Mouse (Mus musculus): ENCODE results near the gene Endod1. TPM values are rescaled to one million over a fixed set of nuclear protein-coding genes. Genes with fewer than 3 reads are reported as not detected.
A peak's percentile ranks its signal among the peaks of the same experiment; 100 is the strongest.

Gene Endod1
- 7.8 and 9.6 TPM in 2 replicates for polyA plus RNA-seq (2015; fragmentation: Nextera tagmentation; extraction: Ambion mirVana)

GRCm38 (mm10) chr9:14381353-14382055 is at the start of gene Endod1:
TSS of gene Endod1 (minus strand) at chr9:14381507.
- Histone ChIP-seq H3K4me3 (ENCODE audit: low read length) (peak within 1 kb of the TSS; percentile 73), H3K4me2 (ENCODE audit: low read depth, low read length) (peak within 1 kb of the TSS; percentile 72), H3K9me3 (replicated peaks; ENCODE audit: control insufficient read depth, low read length) (no peaks in the 10 kb centered on the region), H3K36me3 (ENCODE audit: control insufficient read depth, insufficient read depth) (no peaks in the 10 kb centered on the region), H3K27ac (ENCODE audit: low read length) (peak within 1 kb of the TSS; percentile 75), H3K27me3 (ENCODE audit: control insufficient read depth, insufficient read depth, low read length) (no peaks in the 10 kb centered on the region), H3K4me1 (ENCODE audit: control insufficient read depth, insufficient read depth, low read length) (peaks cover 9% of the 10 kb centered on the region), H3K9ac (ENCODE audit: low read length) (peak within 1 kb of the TSS; percentile 82)
- ATAC-seq (replicated peaks; ENCODE audit: extremely low read depth, insufficient read depth, low FRiP score): peak; percentile 32
- WGBS: 2% methylated on average over 8 of the region's 8 CpGs

GRCm38 (mm10) chr9:14409153-14409552 is 27.8 kb upstream of the Endod1 start:
- no peak for ATAC-seq (replicated peaks; ENCODE audit: extremely low read depth, insufficient read depth, low FRiP score)
- Histone ChIP-seq H3K4me1 (ENCODE audit: control insufficient read depth, insufficient read depth, low read length) (no peaks in the 10 kb centered on the region), H3K27me3 (ENCODE audit: control insufficient read depth, insufficient read depth, low read length) (no peaks in the 10 kb centered on the region), H3K27ac (ENCODE audit: low read length) (no peak overlapping the region), H3K4me2 (ENCODE audit: low read depth, low read length) (no peak overlapping the region), H3K36me3 (ENCODE audit: control insufficient read depth, insufficient read depth) (no peaks in the 10 kb centered on the region), H3K9ac (ENCODE audit: low read length) (no peak overlapping the region), H3K9me3 (replicated peaks; ENCODE audit: control insufficient read depth, low read length) (no peaks in the 10 kb centered on the region), H3K4me3 (ENCODE audit: low read length) (no peak overlapping the region)
- 81% methylated on average over 5 of the region's 5 CpGs for WGBS

GRCm38 (mm10) chr9:14408044-14408443 is 26.7 kb upstream of the Endod1 start:
- Histone ChIP-seq H3K9ac (ENCODE audit: low read length) (no peak overlapping the region), H3K36me3 (ENCODE audit: control insufficient read depth, insufficient read depth) (no peaks in the 10 kb centered on the region), H3K27ac (ENCODE audit: low read length) (no peak overlapping the region), H3K4me3 (ENCODE audit: low read length) (no peak overlapping the region), H3K4me1 (ENCODE audit: control insufficient read depth, insufficient read depth, low read length) (no peaks in the 10 kb centered on the region), H3K9me3 (replicated peaks; ENCODE audit: control insufficient read depth, low read length) (no peaks in the 10 kb centered on the region), H3K27me3 (ENCODE audit: control insufficient read depth, insufficient read depth, low read length) (no peaks in the 10 kb centered on the region), H3K4me2 (ENCODE audit: low read depth, low read length) (no peak overlapping the region)
- 51% methylated on average over 4 of the region's 4 CpGs for WGBS
- ATAC-seq (replicated peaks; ENCODE audit: extremely low read depth, insufficient read depth, low FRiP score): no peak

- no peak for ATAC-seq (replicated peaks; ENCODE audit: extremely low read depth, insufficient read depth, low FRiP score)
- 63% methylated on average over 1 of the region's 1 CpGs for WGBS
- H3K9ac ChIP-seq (ENCODE audit: low read length): no peak overlapping the region
These were observed 24.7 kb upstream of the Endod1 start for GRCm38 (mm10) chr9:14406056-14406455.

GRCm38 (mm10) chr9:14402099-14402498 is 20.8 kb upstream of the Endod1 start:
- Histone ChIP-seq H3K36me3 (ENCODE audit: control insufficient read depth, insufficient read depth) (no peaks in the 10 kb centered on the region), H3K4me1 (ENCODE audit: control insufficient read depth, insufficient read depth, low read length) (no peaks in the 10 kb centered on the region), H3K27ac (ENCODE audit: low read length) (no peak overlapping the region), H3K9me3 (replicated peaks; ENCODE audit: control insufficient read depth, low read length) (no peaks in the 10 kb centered on the region), H3K27me3 (ENCODE audit: control insufficient read depth, insufficient read depth, low read length) (no peaks in the 10 kb centered on the region), H3K4me2 (ENCODE audit: low read depth, low read length) (no peak overlapping the region), H3K4me3 (ENCODE audit: low read length) (no peak overlapping the region), H3K9ac (ENCODE audit: low read length) (no peak overlapping the region)
- ATAC-seq (replicated peaks; ENCODE audit: extremely low read depth, insufficient read depth, low FRiP score): no peak
- WGBS: 77% methylated on average over 1 of the region's 1 CpGs

More at GRCm38 (mm10) chr9:14406056-14406455, 24.7 kb upstream of the Endod1 start:
- no peaks in the 10 kb centered on the region for H3K27me3 ChIP-seq (ENCODE audit: control insufficient read depth, insufficient read depth, low read length)
- no peak overlapping the region for H3K4me2 ChIP-seq (ENCODE audit: low read depth, low read length)
- no peaks in the 10 kb centered on the region for H3K36me3 ChIP-seq (ENCODE audit: control insufficient read depth, insufficient read depth)
- no peaks in the 10 kb centered on the region for H3K9me3 ChIP-seq (replicated peaks; ENCODE audit: control insufficient read depth, low read length)
- no peaks in the 10 kb centered on the region for H3K4me1 ChIP-seq (ENCODE audit: control insufficient read depth, insufficient read depth, low read length)
- H3K4me3 ChIP-seq (ENCODE audit: low read length): no peak overlapping the region
- H3K27ac ChIP-seq (ENCODE audit: low read length): no peak overlapping the region

- no peak overlapping the region for H3K9ac ChIP-seq (ENCODE audit: low read length)
- no peaks in the 10 kb centered on the region for H3K4me1 ChIP-seq (ENCODE audit: control insufficient read depth, insufficient read depth, low read length)
- ATAC-seq (replicated peaks; ENCODE audit: extremely low read depth, insufficient read depth, low FRiP score): no peak
- H3K4me2 ChIP-seq (ENCODE audit: low read depth, low read length): no peak overlapping the region
- H3K36me3 ChIP-seq (ENCODE audit: control insufficient read depth, insufficient read depth): no peaks in the 10 kb centered on the region
- 90% methylated on average over 5 of the region's 5 CpGs for WGBS
- H3K4me3 ChIP-seq (ENCODE audit: low read length): no peak overlapping the region
- H3K9me3 ChIP-seq (replicated peaks; ENCODE audit: control insufficient read depth, low read length): no peaks in the 10 kb centered on the region
- H3K27ac ChIP-seq (ENCODE audit: low read length): no peak overlapping the region
- no peaks in the 10 kb centered on the region for H3K27me3 ChIP-seq (ENCODE audit: control insufficient read depth, insufficient read depth, low read length)
These were observed 19.1 kb upstream of the Endod1 start for GRCm38 (mm10) chr9:14400392-14400791.

GRCm38 (mm10) chr9:14398946-14399345 is 17.6 kb upstream of the Endod1 start:
- H3K27me3 ChIP-seq (ENCODE audit: control insufficient read depth, insufficient read depth, low read length): no peaks in the 10 kb centered on the region
- no peak overlapping the region for H3K27ac ChIP-seq (ENCODE audit: low read length)
- H3K36me3 ChIP-seq (ENCODE audit: control insufficient read depth, insufficient read depth): no peaks in the 10 kb centered on the region
- WGBS: 67% methylated on average over 1 of the region's 1 CpGs
- H3K9ac ChIP-seq (ENCODE audit: low read length): no peak overlapping the region
- H3K9me3 ChIP-seq (replicated peaks; ENCODE audit: control insufficient read depth, low read length): no peaks in the 10 kb centered on the region
- H3K4me3 ChIP-seq (ENCODE audit: low read length): no peak overlapping the region
- H3K4me1 ChIP-seq (ENCODE audit: control insufficient read depth, insufficient read depth, low read length): no peaks in the 10 kb centered on the region
- ATAC-seq (replicated peaks; ENCODE audit: extremely low read depth, insufficient read depth, low FRiP score): no peak
- no peak overlapping the region for H3K4me2 ChIP-seq (ENCODE audit: low read depth, low read length)

- no peaks in the 10 kb centered on the region for H3K4me1 ChIP-seq (ENCODE audit: control insufficient read depth, insufficient read depth, low read length)
- WGBS: 59% methylated on average over 1 of the region's 1 CpGs
- no peak for ATAC-seq (replicated peaks; ENCODE audit: extremely low read depth, insufficient read depth, low FRiP score)
These were observed 16.8 kb upstream of the Endod1 start for GRCm38 (mm10) chr9:14398084-14398483.

GRCm38 (mm10) chr9:14397449-14397819 is 16.1 kb upstream of the Endod1 start:
- H3K4me3 ChIP-seq (ENCODE audit: low read length): no peak overlapping the region
- H3K27me3 ChIP-seq (ENCODE audit: control insufficient read depth, insufficient read depth, low read length): no peaks in the 10 kb centered on the region
- H3K36me3 ChIP-seq (ENCODE audit: control insufficient read depth, insufficient read depth): no peaks in the 10 kb centered on the region
- no peaks in the 10 kb centered on the region for H3K9me3 ChIP-seq (replicated peaks; ENCODE audit: control insufficient read depth, low read length)
- no peak overlapping the region for H3K27ac ChIP-seq (ENCODE audit: low read length)
- no peak overlapping the region for H3K4me2 ChIP-seq (ENCODE audit: low read depth, low read length)
- 84% methylated on average over 6 of the region's 6 CpGs for WGBS
- no peaks in the 10 kb centered on the region for H3K4me1 ChIP-seq (ENCODE audit: control insufficient read depth, insufficient read depth, low read length)
- ATAC-seq (replicated peaks; ENCODE audit: extremely low read depth, insufficient read depth, low FRiP score): no peak
- H3K9ac ChIP-seq (ENCODE audit: low read length): no peak overlapping the region

More at GRCm38 (mm10) chr9:14398084-14398483, 16.8 kb upstream of the Endod1 start:
- Histone ChIP-seq H3K4me2 (ENCODE audit: low read depth, low read length) (no peak overlapping the region), H3K4me3 (ENCODE audit: low read length) (no peak overlapping the region), H3K9ac (ENCODE audit: low read length) (no peak overlapping the region), H3K36me3 (ENCODE audit: control insufficient read depth, insufficient read depth) (no peaks in the 10 kb centered on the region), H3K27ac (ENCODE audit: low read length) (no peak overlapping the region), H3K9me3 (replicated peaks; ENCODE audit: control insufficient read depth, low read length) (no peaks in the 10 kb centered on the region), H3K27me3 (ENCODE audit: control insufficient read depth, insufficient read depth, low read length) (no peaks in the 10 kb centered on the region)
